Mouse (Mus musculus) G1E (cell line): ENCODE measurements around the gene Coro2a.

Source experiments
- CTCF ChIP-seq: IDR thresholded peaks from 2 replicates; pipeline ENCODE4 v1.5.1; 2012; ENCODE audit warnings: low read depth, low read length, inconsistent platforms, mixed read lengths
- TAL1 ChIP-seq: conservative IDR thresholded peaks from 2 replicates; pipeline ENCODE4 v1.6.1; 2012; ENCODE audit warnings: low read depth, low read length, inconsistent platforms, mixed read lengths

DNA sequence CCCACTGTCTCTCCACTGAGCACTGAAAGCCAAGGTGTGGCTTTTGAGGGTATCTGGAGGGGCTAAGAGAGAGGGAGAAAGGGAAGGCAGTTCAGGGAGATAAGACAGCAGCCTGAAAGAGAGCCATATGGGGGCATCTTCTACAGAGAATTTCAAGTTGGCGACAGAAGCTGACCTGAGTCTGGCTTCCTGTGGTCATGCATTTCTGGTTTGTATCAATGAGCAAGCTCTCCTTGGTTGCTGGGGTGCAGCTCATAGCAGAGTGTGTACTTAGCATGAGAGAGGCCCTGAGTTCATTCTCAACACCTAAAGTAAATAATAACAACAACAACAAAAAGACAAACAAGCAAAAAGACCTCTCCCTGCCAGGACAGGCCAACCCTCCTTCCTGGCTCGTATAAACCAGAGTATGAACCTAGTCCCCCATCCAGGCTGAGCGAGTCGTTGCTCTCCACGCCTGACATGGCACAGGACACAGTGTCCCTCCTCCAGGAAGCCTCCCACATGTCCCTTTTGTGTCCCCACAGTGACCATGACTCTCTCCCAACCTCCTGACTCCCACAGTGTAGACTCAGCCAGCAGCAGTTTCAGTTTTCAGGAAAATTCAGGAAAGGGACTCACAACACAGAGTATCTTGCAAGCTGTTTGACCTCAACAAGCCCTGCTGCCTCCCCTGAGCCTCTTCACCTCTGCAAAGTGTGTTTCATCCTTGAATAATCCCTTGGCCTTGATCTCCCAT lies 11.9 kb downstream of the Coro2a start:
- no peak for TF ChIP-seq TAL1
- no peak for TF ChIP-seq CTCF
